Comparison of ENCODE assay signal across 22 mouse cellular contexts in the genomic region with DNA sequence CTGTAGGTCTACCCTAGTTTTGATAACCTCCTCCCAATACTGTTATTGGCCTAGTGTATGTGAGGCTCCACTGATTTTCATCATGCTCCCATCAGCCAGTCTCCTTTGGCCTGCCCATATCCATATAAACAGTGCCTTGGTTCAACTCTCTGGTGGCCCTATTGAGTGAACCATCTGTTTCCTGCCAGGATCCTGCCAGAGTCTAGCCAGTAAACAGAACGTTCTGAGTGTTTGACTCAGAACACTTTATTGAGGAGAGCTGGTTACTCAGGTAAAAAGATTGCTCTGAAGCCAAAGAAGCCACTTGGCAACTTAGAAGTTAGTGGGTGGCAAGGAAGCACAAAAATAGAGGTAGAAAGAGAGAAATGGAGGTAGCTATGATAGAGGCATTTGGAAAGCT.
DNase-seq lines count a peak whose midpoint lies in the region; TF ChIP-seq lines count a peak whose summit lies in the region.
"Had no signal": no experiment of that assay in that cellular context is flagged by ENCODE, and none has a peak within 500 bp of the region (broad histone marks: within the 10 kb centered on the region; RNA-seq: fewer than 3 reads in every experiment).

No protein-coding gene starts in this region.

- H3K4me1 ChIP-seq in cerebellum, adult 2 months (ENCODE audit: control insufficient read depth, insufficient read depth, low read length), result peaks cover 10% of the 10 kb centered on the region; the same call in 1 of the 2 replicates
- H3K4me1 ChIP-seq: embryonic facial prominence, embryonic 12.5 days; embryonic facial prominence, embryonic 15.5 days; heart, embryonic 15.5 days had no signal

- no peak for TF ChIP-seq CTCF in cerebellum, adult 2 months (IDR thresholded peaks at IDR 0.05; ENCODE audit: borderline replicate concordance, insufficient read depth, low read depth, low read length)

- no peaks in the 10 kb centered on the region for H3K27me3 ChIP-seq in cerebellum, adult 2 months (ENCODE audit: control insufficient read depth, insufficient read depth, low read length)
- H3K27me3 ChIP-seq: embryonic facial prominence, embryonic 12.5 days; embryonic facial prominence, embryonic 15.5 days; heart, embryonic 12.5 days; heart, embryonic 15.5 days had no signal

- peak; percentile 84 for DNase-seq in brain, adult 2 months (ENCODE audit: low read depth, low spot score)
- DNase-seq in cerebellum, adult 11 months, result peak; percentile 42
- DNase-seq in cerebellum, adult 2 months, result peak; percentile 49 to 83
- peak; percentile 77 for DNase-seq in cerebellum, adult 9-11 months
- no peak for DNase-seq in layer of hippocampus, adult 9-11 months
- no peak for DNase-seq in urinary bladder, postnatal 10 days (ENCODE audit: low spot score)
- DNase-seq in spleen, postnatal 4 days (ENCODE audit: low spot score in 2 of 2), result no peak
- no peak for DNase-seq in testis, postnatal 10 days (ENCODE audit: low spot score)
- DNase-seq: adrenal gland, adult 2 months; adrenal gland, postnatal 14 days; forebrain, postnatal 0 days; gastrocnemius, adult 2 months; gastrocnemius, postnatal 14 days; heart, adult 18-20 months; heart, postnatal 10 days; heart, postnatal 36 days had no signal

- H3K27ac ChIP-seq in cerebellum, adult 2 months (ENCODE audit: insufficient read depth, low read length), result peak overlapping the region; percentile 64; the same call in 1 of the 2 replicates
- H3K27ac ChIP-seq: embryonic facial prominence, embryonic 12.5 days; embryonic facial prominence, embryonic 15.5 days; gastrocnemius, adult 2 months; heart, embryonic 15.5 days; hindbrain, embryonic 14.5 days; hindbrain, postnatal 0 days had no signal

- H3K4me3 ChIP-seq in cerebellum, adult 2 months (replicated peaks; ENCODE audit: insufficient read depth, low read depth, low read length), result no peak overlapping the region
- H3K4me3 ChIP-seq: embryonic facial prominence, embryonic 12.5 days; embryonic facial prominence, embryonic 15.5 days; gastrocnemius, adult 2 months; heart, embryonic 12.5 days; heart, embryonic 15.5 days had no signal

- TF ChIP-seq POLR2A in cerebellum, adult 2 months (IDR thresholded peaks at IDR 0.05; ENCODE audit: borderline replicate concordance, insufficient read depth, low read length), result no peak

- 7% methylated on average over 1 of the region's 1 CpGs for WGBS in cerebellum, adult 2 months

Comparison
In these comparisons a context has a peak if more than half of its experiments do, and no peak if none do; other contexts are left out.
1. DNase-seq: peak in brain, adult 2 months (single experiment), cerebellum, adult 11 months (single experiment), cerebellum, adult 2 months (2 of 2) and cerebellum, adult 9-11 months (single experiment); none in layer of hippocampus, adult 9-11 months (single experiment), urinary bladder, postnatal 10 days (single experiment), spleen, postnatal 4 days (0 of 2) and testis, postnatal 10 days (single experiment).